Mouse (Mus musculus) liver, adult 2 months (tissue): ENCODE results near the gene Fgfr2. TPM values are rescaled to one million over a fixed set of nuclear protein-coding genes. Genes with fewer than 3 reads are reported as not detected.

ENCODE experiments used
- DNase-seq: peaks from one replicate; pipeline ENCODE4 v3.0.0-alpha.2; 2011; ENCODE audit warnings: low read depth, low spot score; ENCODE audit errors: extremely low read depth
- H3K27ac ChIP-seq: fragments of 200-500 bp; replicated peaks from 2 replicates; pipeline ENCODE4 v1.5.1; 2012; ENCODE audit warnings: low read depth, mild to moderate bottlenecking, control low read depth, inconsistent platforms, low read length; ENCODE audit not compliant: insufficient read depth
- H3K27me3 ChIP-seq: fragments of 200-500 bp; 2 replicates; pipeline ENCODE4 v1.6.1; 2012; ENCODE audit warnings: mild to moderate bottlenecking, moderate library complexity, low read length, inconsistent platforms; ENCODE audit not compliant: control insufficient read depth, insufficient read depth
- H3K36me3 ChIP-seq: fragments of 200-500 bp; 2 replicates; pipeline ENCODE4 v1.6.1; 2012; ENCODE audit warnings: low read length, inconsistent platforms; ENCODE audit not compliant: control insufficient read depth, insufficient read depth
- H3K4me1 ChIP-seq: fragments of 200-500 bp; 2 replicates; pipeline ENCODE4 v1.6.1; 2011; ENCODE audit warnings: low read length; ENCODE audit not compliant: control insufficient read depth, insufficient read depth
- H3K4me3 ChIP-seq: fragments of 200-500 bp; 2 replicates; pipeline ENCODE4 v1.5.1; 2011; ENCODE audit warnings: low read depth, mild to moderate bottlenecking, control low read depth, low read length, moderate library complexity; ENCODE audit not compliant: insufficient read depth
- H3K79me2 ChIP-seq: fragments of 200-500 bp; 2 replicates; pipeline ENCODE4 v1.6.1; 2012; ENCODE audit warnings: inconsistent platforms, mild to moderate bottlenecking, low read length, moderate library complexity; ENCODE audit not compliant: control insufficient read depth, insufficient read depth
- H3K9ac ChIP-seq: fragments of 200-500 bp; 2 replicates; pipeline ENCODE4 v1.6.1; 2012; ENCODE audit warnings: low read depth, mild to moderate bottlenecking, control low read depth, inconsistent platforms, low read length
- CTCF ChIP-seq: fragments of 200-500 bp; IDR thresholded peaks from 2 replicates; pipeline ENCODE4 v1.5.1; 2011; ENCODE audit warnings: low read depth, low read length, control low read depth
- POLR2A ChIP-seq: fragments of 200-500 bp; IDR thresholded peaks from 2 replicates; pipeline ENCODE4 v1.6.1; 2011; ENCODE audit warnings: low read length, control low read depth; ENCODE audit not compliant: insufficient read depth; ENCODE audit errors: extremely low read depth
- WGBS: fragments of 180-500 bp; shearing (Covaris S2); methylation state at CpG from one replicate; pipeline ENCODE4 v1.1.7; 2018; 5-methylcytosine and 5-hydroxymethylcytosine counted together
- polyA plus RNA-seq: library from polyadenylated mRNA; depleted of rRNA; stranded (reverse); fragments of >200 nt; gene quantifications from 2 replicates; pipeline ENCODE4 v1.2.3, GENCODE M21; 2012
- total RNA-seq: library from RNA; depleted of rRNA; stranded (reverse); fragments of >200 nt; gene quantifications from 2 replicates; pipeline ENCODE4 v1.2.3, GENCODE M21; 2014

Fgfr2 gene
- total and polyA plus RNA-seq, 2 experiments: 16.7 to 35.2 TPM

- 77% methylated on average over 9 of the region's 9 CpGs for WGBS
- no peak overlapping the region for H3K27ac ChIP-seq
- TF ChIP-seq POLR2A (no peak), CTCF (no peak)
- no peak overlapping the region for H3K4me3 ChIP-seq
- H3K36me3 ChIP-seq: peaks cover 1% of the 10 kb centered on the region; the same call in 1 of the 2 replicates
- peak; percentile 30 for DNase-seq
- H3K9ac ChIP-seq: no peak overlapping the region
- H3K27me3 ChIP-seq: no peaks in the 10 kb centered on the region
- H3K79me2 ChIP-seq: peaks cover 4% of the 10 kb centered on the region; the same call in 1 of the 2 replicates
- peaks cover 3% of the 10 kb centered on the region; the same call in 1 of the 2 replicates for H3K4me1 ChIP-seq
Measured at GRCm38 (mm10) chr7:131371880-131372651, 1751.1 kb downstream of the Fgfr2 start.

GRCm38 (mm10) chr7:131371470-131371860 is 1751.7 kb downstream of the Fgfr2 start:
- no peak for TF ChIP-seq POLR2A
- TF ChIP-seq CTCF: no peak
- Histone ChIP-seq H3K27ac (peak overlapping the region; percentile 62), H3K27me3 (no peaks in the 10 kb centered on the region), H3K4me1 (peaks cover 3% of the 10 kb centered on the region; the same call in 1 of the 2 replicates), H3K9ac (peak overlapping the region; percentile 80), H3K36me3 (peaks cover 1% of the 10 kb centered on the region; the same call in 1 of the 2 replicates), H3K4me3 (peak overlapping the region; percentile 68), H3K79me2 (peaks cover 4% of the 10 kb centered on the region; the same call in 1 of the 2 replicates)
- no peak for DNase-seq
- 7% methylated on average over 9 of the region's 9 CpGs for WGBS

DNA sequence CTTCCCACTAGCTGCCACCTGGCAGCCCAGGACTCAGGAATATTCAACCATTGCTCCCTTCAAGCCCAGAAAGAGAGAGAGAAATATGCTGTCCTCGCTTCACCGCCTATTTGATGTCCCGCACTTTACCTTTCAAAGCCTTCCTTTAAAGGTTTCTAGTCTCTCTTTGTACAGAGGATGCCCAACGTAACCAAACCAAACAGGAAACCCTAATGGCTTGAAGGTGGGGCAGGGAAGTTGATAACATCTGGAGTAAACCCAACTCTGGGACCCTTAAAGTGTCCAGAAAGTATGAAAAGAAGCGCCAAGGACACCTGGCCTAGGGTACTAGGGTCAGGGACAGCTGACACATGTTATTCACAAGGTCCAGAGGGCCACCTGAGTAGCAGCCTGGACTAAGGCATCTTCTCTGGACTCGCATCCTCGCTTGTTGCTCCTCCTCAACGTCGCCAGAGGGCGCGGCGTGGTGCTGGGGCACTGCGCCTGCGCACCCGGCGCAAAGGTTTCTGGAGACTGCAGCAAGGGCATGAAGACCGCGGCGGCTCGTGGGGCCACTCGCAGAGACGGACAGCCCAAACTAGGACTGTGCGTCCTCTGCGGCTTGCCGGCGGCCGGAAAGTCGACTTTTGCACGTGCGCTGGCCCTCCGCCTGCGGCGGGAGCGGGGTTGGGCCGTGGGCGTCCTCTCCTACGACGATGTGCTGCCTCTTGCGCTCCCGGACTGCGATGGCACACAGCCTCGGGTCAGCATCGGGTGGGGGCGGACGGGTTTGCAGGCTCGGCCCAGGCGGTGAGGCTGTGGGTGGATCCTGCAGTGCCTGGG is 1752.3 kb downstream of the Fgfr2 start, which contains the start of gene Pstk:
Gene Pstk, plus strand, starts transcription at position 494 of the 822 bp plus-strand sequence.
- TF ChIP-seq CTCF (peak; percentile 90), POLR2A (peak; percentile 83; the same call in 1 of the 2 replicates)
- peak within 1 kb of the TSS; percentile 62 for H3K27ac ChIP-seq
- H3K27me3 ChIP-seq: no peaks in the 10 kb centered on the region

DNA sequence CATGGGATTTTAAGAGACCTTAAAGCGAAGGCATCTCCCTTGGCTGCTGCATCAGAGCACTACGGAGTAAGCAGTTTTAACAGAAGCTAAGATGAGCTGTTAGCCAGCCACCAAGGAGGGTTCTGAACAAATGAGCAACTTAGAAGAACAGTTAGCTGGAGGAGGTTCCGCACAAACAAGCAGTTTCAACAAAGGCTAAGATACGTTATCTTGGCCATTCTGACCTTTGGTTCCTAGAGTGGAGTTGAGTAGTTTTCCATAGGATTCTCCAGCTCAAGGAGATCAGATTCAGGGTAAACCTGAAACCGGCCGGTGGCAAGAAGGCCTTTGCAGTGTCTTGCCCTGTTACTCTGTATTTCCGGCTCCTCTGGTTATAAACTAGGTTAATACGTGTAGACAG is 1759.0 kb downstream of the Fgfr2 start:
- Histone ChIP-seq H3K4me1 (peaks cover 7% of the 10 kb centered on the region), H3K9ac (no peak overlapping the region), H3K79me2 (no peaks in the 10 kb centered on the region), H3K27ac (no peak overlapping the region), H3K36me3 (no peaks in the 10 kb centered on the region), H3K27me3 (no peaks in the 10 kb centered on the region), H3K4me3 (no peak overlapping the region)
- no peak for TF ChIP-seq CTCF
- no peak for TF ChIP-seq POLR2A
- WGBS: 96% methylated on average over 8 of the region's 8 CpGs
- DNase-seq: no peak

More for the DNA sequence above, 1752.3 kb downstream of the Fgfr2 start, which contains the start of gene Pstk:
- 5% methylated on average over 47 of the region's 47 CpGs for WGBS
- H3K79me2 ChIP-seq: peaks cover 4% of the 10 kb centered on the region; the same call in 1 of the 2 replicates
- peaks cover 3% of the 10 kb centered on the region; the same call in 1 of the 2 replicates for H3K4me1 ChIP-seq
- H3K36me3 ChIP-seq: peaks cover 1% of the 10 kb centered on the region; the same call in 1 of the 2 replicates
- peak within 1 kb of the TSS; percentile 68 for H3K4me3 ChIP-seq
- peak within 1 kb of the TSS; percentile 80 for H3K9ac ChIP-seq
- DNase-seq: peak; percentile 80

DNA sequence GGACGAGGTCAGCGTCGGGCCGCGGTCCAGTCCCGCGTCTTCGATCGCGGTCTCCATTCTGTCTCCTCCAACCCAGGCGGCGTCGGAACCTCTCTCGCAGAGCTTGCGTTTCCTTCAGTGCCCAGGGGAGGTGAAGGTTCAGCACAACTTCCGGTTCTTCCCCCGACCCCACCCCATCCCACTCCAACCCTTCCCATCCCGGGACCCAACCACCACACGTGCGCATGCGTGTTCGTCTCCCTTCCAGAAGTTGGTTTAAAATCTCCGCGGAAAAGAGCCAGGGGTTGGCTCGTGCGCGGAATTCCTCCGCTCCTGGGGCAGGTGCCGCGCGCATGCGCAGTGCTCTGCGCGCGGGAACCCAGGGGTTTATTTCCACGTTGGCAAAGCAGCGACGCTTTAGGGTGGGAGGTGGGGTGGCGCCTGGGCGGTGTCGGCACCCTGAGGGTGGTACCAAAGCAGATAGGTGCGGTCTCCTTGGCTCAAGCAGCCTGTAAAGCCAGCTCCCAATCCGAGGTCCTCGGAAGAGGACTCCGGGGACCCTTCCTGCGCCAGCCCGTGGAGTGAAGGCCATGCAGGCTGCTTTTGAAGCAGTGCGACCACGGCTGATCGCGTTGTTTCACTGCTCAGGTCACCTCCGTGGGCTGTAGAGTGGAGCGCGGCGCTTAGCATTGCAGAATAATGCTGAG is 1760.4 kb downstream of the Fgfr2 start, which contains the start of gene 2310057M21Rik:
Gene 2310057M21Rik, minus strand, starts transcription at position 145 of the 686 bp plus-strand sequence.
- TF ChIP-seq CTCF (no peak), POLR2A (0 out of 2 replicates have a peak, but pooled peaks have one; percentile 32)
- under 1% methylated on average over 55 of the region's 55 CpGs for WGBS
- no peaks in the 10 kb centered on the region for H3K79me2 ChIP-seq
- H3K9ac ChIP-seq: peak within 1 kb of the TSS; percentile 95
- H3K36me3 ChIP-seq: peaks cover 5% of the 10 kb centered on the region; the same call in 1 of the 2 replicates
- peak within 1 kb of the TSS; percentile 64 for H3K27ac ChIP-seq
- peaks cover 7% of the 10 kb centered on the region for H3K4me1 ChIP-seq
- peak within 1 kb of the TSS; percentile 87 for H3K4me3 ChIP-seq
- no peaks in the 10 kb centered on the region for H3K27me3 ChIP-seq
- peak; percentile 94 for DNase-seq
